Mouse (Mus musculus) left cerebral cortex, postnatal 36 days (tissue): ENCODE data around the gene Tmod3. TPM values are rescaled to one million over a fixed set of nuclear protein-coding genes. Genes with fewer than 3 reads are reported as not detected.
"Not testable (repeated sequence)": the region's sequence is repeated elsewhere in the genome, so short reads cannot be mapped to it uniquely, and the experiment has no call there.

ENCODE experiments used
- DNase-seq, 2 experiments: peaks; one replicate each; pipeline ENCODE4 v3.0.0; 2021 to 2022; ENCODE audit warnings: low spot score in 2 of 2, mixed read lengths in 1 of 2
- intact Hi-C: fragments of 180-260 bp; cut with DNase I; formaldehyde crosslinking; loops from one replicate; pipeline ENCODE4 v1.15.1; 2025
- total RNA-seq, 2 experiments: library from RNA; stranded (reverse); gene quantifications; 2 replicates each; pipeline ENCODE4 v1.2.3; 2021

Tmod3 gene
- total RNA-seq, 2 experiments from 2014 or later = 48.6 to 50.7 TPM

- DNase-seq = peak; percentile 32 to 53
- intact Hi-C loops = loop anchor here (5.0 kb wide), 1 partner anchor 233 kb away; no protein-coding TSS in a partner anchor
Measured at GRCm38 (mm10) chr9:75515464-75516113, 43.9 kb downstream of the Tmod3 start.

GRCm38 (mm10) chr9:75511236-75511939 is 48.1 kb downstream of the Tmod3 start:
- DNase-seq = no peak
- intact Hi-C loops = no loop called here

- intact Hi-C loops = no loop called here
- no peak for DNase-seq
Measured at GRCm38 (mm10) chr9:75504311-75504710, 55.1 kb downstream of the Tmod3 start.

- no peak for DNase-seq
- intact Hi-C loops = no loop called here
Measured at GRCm38 (mm10) chr9:75498571-75498970, 60.9 kb downstream of the Tmod3 start.

DNA sequence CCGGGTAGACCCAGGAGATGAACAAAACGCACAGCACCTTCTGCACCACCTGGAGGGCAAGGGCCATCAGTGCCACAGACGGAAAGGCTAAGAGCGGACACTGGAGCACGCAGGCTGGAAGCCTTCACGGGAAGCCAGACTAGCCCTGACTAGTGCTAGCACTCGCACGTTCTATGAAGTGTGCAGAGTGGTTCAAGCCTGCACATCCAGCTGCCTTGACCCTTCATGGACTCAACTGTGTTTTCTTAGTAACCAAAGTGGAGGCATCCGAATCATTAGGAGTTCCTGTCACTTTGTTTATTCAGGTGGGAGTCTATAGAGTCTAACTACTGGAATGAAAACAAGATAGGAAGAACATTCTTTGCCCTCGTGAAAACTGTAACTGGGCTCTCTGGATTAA is 63.5 kb downstream of the Tmod3 start:
- intact Hi-C loops = no loop called here
- no peak for DNase-seq

DNA sequence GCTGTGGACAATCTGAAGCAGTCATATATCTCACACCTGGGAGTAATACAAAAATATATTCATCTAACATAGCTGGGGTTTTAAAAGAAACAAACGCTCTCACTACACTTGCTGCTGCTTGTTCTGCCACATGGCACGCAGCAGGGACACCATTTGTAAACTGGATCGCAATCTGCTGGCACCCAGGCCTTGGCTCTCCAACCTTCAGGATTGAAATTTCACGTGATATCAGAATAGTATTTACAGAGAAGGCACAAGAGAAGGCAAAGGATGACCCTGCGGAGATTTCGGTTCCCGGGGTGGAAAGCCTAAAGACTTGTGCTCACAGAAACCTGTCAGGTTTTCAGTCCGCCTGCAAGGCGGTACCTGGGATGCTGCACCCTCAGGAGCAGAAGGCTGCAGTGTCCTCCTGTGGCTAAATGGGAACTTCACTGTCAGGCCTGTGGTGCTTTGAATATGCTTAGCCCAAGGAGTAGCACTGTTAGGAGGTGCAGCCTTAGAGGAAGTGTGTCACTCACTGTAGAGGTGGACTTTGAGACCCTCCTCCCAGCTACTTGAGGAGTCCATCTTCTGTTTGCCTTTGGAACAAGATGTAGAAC is 65.0 kb downstream of the Tmod3 start:
- intact Hi-C loops = no loop called here
- DNase-seq = no peak

DNA sequence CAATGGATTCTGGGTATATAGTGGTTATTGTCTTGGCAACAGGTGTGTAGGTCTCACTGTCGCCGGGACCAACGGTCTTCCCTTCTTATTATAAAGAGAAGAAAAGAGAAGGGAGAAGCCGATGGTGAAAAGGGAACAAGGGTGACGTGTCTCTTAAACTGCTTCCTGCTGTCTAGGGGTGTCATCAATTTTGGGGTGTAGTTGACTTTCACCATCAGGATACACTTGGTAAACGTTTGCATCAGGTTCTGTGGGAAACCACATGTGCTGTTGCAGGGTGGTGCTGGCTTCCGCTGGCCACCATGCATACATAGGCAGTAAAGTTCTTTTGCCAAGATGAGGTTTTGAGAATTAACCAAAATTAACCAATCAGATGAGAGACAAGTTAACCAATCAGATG is 71.2 kb downstream of the Tmod3 start:
- intact Hi-C loops, DNase-seq: not testable (repeated sequence)

DNA sequence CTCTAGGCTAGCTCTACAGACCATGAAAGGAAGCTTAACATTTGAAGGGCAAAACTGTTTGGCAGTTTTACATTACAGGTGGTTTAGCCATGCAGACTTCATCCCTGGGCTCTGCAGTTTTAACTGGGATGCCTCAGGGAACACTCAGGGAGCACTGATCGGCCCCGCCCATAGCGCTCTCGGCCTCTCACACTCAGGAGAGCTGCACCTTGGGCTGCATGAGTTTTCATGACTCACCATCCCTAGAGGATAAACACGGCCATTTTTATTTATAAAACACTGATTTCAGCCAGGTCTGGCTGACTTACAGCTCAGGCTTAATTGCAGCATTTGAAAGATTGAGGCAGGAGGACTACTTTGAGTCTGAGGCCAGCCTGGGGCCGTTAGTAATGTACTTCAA is 74.2 kb downstream of the Tmod3 start:
- no peak for DNase-seq
- intact Hi-C loops = no loop called here

DNA sequence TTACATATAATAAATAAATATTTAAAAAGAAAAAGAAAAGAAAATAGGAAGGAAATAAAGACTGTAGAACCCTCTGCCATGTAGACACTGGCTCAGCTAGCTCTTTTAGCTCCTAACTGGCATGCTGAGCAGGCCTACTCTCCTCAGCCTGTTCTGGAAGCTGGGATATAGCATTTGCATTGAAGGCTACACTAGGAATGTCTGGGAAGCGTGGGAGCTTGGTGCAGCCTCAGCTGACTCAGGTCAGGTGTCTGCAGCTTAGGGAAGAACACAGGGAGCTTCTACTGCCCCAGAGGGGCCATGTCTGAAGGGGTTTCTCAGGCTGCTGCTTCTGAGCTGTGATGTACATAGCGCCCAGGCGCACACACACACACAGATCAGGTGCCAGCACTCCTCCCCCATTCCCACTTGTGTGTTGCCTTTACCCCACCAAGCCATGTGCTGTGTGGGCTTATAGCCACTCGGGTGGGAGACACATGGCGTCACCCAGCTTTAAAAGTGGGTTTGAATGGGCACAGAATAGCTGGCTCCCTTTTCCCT is 78.9 kb downstream of the Tmod3 start:
- intact Hi-C loops = no loop called here
- peak; percentile 13 to 39 for DNase-seq

DNA sequence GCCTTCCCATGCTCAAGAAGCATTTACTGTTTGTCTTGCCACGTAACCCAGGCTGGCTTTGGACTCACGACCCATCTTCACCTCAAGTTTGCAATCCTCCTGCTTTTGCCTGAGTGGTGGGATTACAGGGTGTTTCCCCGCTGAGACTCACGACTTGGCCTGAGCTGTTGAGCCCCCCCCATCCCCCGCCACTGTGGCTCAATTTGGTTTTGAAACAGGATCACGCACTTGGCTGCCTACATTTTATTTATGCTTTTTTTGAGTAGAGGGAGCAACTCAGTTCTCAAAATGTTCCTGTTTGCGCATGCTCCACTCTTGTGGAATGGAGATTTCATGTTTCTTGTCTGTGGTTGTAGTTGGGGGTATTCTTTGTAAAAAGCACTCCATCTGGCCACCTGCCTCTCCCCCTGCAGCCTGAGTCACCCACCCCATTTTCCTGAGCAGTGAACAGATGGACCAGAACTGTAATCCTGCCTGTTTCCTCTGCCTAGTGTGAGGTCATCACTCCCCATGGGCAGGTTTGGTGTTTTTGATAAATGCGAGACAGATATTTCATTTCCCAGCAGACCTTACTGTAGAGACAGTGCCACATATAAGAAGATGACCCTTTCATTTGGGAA is 80.2 kb downstream of the Tmod3 start:
- intact Hi-C loops = no loop called here
- peak; percentile 18 to 27 for DNase-seq

- intact Hi-C loops = no loop called here
- no peak for DNase-seq
Measured at GRCm38 (mm10) chr9:75477212-75477611, 82.2 kb downstream of the Tmod3 start.

DNA sequence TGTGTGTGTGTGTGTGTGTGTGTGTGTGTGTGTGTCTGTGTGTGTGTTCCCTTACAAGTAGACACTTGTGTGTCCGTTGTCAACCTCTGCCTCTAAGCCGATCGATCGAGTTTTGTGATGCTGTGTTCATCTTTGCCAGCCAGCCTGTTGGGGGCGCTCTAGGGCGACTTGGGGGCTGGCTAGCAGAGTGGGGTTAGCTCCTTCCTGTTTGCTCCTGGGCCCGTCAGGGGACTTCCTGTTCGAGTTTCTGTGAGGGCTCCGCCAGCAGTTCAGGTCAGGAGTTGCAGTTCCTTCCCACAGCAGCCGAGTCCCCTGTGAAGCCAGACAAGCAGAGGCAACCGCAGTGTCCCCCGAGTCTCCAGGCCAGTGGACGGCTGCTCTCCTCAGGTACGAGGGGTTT is 91.2 kb downstream of the Tmod3 start:
- no peak for DNase-seq
- intact Hi-C loops = no loop called here

DNA sequence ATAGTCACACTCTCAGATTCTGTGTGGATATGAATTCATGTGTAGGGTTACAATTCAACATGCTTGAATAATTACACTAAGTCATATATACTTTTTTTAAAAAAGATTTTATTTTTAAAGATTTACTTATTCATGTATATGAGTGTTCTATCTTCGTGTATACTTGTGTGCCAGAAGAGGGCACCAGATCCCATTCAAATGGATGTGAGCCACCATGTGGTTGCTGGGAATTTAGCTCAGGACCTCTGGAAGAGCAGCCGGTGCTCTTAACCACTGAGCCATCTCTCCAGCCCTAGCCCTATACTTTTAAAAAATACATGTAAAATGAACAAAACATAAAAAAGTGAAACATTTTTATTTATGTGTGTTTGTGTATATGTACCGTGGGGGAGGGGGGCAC is 91.9 kb downstream of the Tmod3 start:
- intact Hi-C loops = no loop called here
- no peak for DNase-seq

- intact Hi-C loops = no loop called here
- DNase-seq = no peak
Measured at GRCm38 (mm10) chr9:75466641-75467040, 92.8 kb downstream of the Tmod3 start.

DNA sequence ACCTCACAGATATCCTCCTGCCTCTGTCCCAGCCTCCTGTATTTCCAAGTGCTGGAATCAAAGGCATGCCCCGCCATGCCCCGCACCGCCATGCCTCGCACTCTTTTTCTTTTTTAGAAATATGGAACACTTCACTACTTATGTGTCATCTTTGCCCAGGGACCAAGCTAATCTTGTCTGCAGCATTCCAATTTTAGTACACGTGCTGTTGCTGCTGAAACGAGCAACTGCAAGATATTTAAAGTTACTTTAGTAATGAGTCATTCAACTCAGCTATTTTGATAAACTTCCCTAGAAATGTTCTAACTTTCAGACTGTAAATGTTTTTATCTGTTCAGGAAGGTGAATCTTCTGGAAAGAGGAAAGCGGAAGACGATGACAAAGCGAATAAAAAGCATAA is 93.6 kb downstream of the Tmod3 start:
- intact Hi-C loops = no loop called here
- DNase-seq = peak; percentile 18 to 19

DNA sequence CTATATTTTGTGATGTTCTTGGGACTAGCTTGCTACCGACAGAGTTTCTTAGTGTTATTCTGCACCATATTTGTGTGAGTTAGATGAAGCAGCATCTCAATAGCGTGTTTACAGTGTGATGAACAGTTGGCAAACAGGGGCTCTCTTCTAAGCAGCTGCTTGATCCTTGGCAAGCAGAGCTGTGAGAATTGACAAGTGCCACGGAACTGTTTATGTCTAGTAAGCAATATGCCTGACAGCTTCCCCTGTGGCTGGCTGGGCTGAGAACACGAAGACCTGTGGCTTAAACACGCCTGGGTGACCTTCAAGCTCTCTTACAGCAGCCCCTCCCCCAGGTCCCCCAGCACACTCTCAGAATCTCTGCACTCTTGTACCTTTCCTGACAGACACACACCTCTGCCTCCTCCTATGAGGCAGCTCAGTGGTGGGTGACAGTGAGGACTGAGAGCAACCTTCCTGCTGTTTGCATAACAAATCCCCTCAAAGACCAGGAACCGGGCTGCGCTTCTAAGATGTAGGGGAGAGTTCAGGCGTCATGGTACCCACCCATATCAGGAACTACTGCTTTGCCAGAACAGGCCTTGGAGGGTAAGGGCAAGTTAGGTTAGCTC is 96.3 kb downstream of the Tmod3 start:
- intact Hi-C loops = loop anchor here (5.0 kb wide), 2 partner anchors 44 to 119 kb away; no protein-coding TSS in a partner anchor
- DNase-seq = no peak

GRCm38 (mm10) chr9:75455684-75456083 is 103.8 kb downstream of the Tmod3 start:
- DNase-seq = no peak
- intact Hi-C loops = no loop called here

- intact Hi-C loops = no loop called here
- DNase-seq = no peak
Measured at GRCm38 (mm10) chr9:75453994-75454393, 105.5 kb downstream of the Tmod3 start.

GRCm38 (mm10) chr9:75448021-75448420 is 111.4 kb downstream of the Tmod3 start:
- intact Hi-C loops = no loop called here
- no peak for DNase-seq
